Mouse (Mus musculus): ENCODE data around the gene Soga3.

Soga3 gene

DNA sequence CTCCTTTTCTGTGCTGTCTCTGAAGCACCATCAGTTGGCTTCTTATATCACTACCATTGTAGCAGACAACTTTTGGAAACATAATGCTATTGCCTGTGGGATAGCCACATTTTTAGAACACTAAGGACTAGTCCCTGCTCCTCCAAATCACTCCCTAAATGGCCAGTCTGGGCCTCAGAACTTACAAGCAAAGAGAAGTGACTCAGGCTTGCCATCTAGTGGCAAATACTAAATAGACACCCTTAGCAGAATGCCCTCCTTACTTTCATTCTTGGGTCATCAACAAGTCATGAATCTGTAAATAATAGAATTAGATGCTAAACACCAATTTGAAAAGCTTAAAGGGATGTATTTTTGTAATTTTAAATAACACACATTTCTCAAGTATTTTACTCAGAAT lies 63.1 kb downstream of the Soga3 start:
- in situ Hi-C loops (cut with MboI, MseI), result no loop called here

DNA sequence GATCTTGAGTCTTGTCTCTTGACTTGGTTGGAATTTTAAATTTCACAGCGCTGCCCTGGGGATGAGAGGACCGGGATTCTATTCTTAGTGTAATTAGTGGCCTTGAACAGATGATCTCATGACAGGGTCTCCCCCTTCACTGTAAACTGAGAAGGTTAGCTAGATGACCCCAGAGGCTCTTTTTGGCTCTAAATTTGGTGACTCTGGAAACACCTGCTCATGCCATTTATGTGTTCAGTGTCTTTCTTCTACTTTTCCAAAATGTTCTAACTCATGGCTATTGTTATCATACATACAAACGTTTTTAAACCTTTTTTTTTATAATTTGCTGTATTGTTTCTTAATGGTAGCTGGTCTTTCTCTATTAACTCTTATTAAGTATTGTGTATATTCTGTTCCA lies 65.1 kb downstream of the Soga3 start:
- in situ Hi-C loops (cut with MboI, MseI), result no loop called here

GRCm38 (mm10) chr10:29211453-29211852 lies 67.8 kb downstream of the Soga3 start, which contains the start of gene 9330159F19Rik:
Gene 9330159F19Rik, plus strand, starts transcription at chr10:29211606.
- in situ Hi-C loops (cut with MboI, MseI), result no loop called here

DNA sequence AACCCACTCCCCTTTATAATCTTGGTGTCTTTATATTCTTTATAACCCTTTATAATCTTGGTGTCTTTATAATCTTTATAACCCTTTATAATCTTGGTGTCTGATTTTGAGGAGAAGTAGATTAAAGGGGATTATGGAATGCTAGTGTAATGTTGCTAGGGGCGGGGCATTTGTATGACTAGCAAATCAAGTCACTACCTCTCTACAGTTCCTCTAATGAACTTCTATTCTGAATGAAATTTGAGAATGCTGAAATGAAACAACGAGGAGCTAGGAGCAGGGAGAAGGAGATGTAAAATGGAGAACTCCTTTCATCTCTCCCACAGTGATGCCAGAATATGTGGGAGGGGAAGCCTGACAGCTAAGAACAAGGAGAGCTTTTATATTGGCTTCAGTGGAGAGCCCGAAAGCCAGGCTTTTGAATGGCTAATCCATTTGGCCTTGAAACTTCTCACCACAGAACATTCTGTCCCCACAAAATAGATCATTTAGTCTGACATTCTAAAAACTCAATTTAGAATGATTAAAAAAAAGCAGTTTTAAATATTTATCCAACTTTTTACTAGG lies 70.0 kb downstream of the Soga3 start:
- in situ Hi-C loops (cut with MboI, MseI), result no loop called here

DNA sequence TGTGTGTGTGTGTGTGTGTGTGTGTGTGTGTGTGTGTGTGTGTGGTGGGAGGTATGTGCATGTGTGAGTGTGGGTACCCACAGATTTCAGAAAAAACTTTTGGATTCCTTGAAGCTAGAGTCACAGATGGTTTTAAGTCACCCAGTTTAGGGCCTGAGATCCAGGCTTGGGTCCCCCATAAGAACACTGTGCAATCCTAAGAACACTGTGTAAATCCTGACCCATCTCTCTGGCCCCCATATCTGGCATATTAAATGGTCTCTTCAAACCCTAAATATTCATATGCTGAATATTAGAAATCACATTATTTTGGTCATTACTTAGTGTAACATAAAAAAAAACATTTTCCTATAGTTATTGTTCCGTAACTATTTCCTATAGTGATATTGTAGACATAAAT lies 73.3 kb downstream of the Soga3 start:
- in situ Hi-C loops (cut with MboI, MseI), result no loop called here

GRCm38 (mm10) chr10:29217451-29217850 lies 73.8 kb downstream of the Soga3 start:
- in situ Hi-C loops (cut with MboI, MseI), result no loop called here

DNA sequence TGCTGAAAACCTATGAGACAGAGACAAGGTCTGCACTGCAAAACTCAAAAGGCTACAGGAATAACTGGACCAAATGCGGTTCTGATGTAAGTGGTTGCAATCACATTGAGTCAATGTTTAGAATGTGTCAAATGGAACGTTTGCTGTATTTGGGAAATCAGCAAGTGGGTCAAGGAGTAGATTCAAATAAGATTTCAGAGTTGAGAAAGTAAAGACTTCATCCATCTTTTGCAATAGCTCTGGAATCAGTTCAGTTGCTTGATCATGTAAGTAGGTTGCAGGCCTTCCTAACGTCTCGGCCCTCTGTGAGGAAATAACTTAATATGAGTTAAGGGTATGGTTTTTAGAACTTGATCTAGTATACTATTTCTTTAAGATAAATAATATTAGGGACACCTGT lies 81.7 kb downstream of the Soga3 start:
- in situ Hi-C loops (cut with MboI, MseI), result no loop called here

DNA sequence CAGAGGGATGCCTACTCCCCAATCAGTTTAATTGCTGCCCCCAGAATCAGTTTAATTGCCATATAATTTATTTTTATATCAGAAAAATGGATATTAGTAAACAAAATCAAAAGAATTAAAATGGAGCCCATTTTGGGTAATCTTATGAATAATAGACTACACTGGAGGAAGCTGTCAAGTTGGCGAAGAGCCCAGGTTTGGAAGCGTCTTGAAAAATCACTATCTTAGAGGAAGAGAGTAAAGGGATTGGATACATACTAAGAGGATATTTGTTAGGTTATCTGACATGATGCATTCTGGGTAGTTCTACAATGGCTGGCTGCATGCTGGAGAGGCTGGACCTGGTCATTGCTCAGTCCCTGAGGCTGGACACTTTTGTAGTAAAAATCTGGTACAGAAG lies 87.6 kb downstream of the Soga3 start:
- in situ Hi-C loops (cut with MboI, MseI), result no loop called here

All from T-helper 1 cell (primary cell).